Mouse (Mus musculus) bone marrow macrophage, adult 2 months (primary cell): ENCODE results near the gene Cdh12.

Experiments used
- CTCF ChIP-seq: IDR thresholded peaks from 2 replicates; pipeline ENCODE4 v1.5.1; 2012; ENCODE audit warnings: low read depth, mild to moderate bottlenecking, low read length, moderate library complexity
- POLR2A ChIP-seq: IDR thresholded peaks from 2 replicates; pipeline ENCODE4 v1.6.1; 2012; ENCODE audit warnings: mild to moderate bottlenecking, low read depth, low read length, borderline replicate concordance

- TF ChIP-seq CTCF (no peak), POLR2A (no peak)
Observed at GRCm38 (mm10) chr15:20796999-20797398, 347.9 kb downstream of the Cdh12 start.
